Mouse (Mus musculus) spleen, adult 2 months (tissue): ENCODE data around the gene Frs2.

ENCODE experiments used
- CTCF ChIP-seq: fragments of 200-500 bp; IDR thresholded peaks from 2 replicates; pipeline ENCODE4 v1.5.1; 2011; ENCODE audit warnings: mild to moderate bottlenecking, inconsistent platforms; ENCODE audit not compliant: insufficient read depth, insufficient read length, insufficient replicate concordance; ENCODE audit errors: extremely low read depth
- POLR2A ChIP-seq: fragments of 200-500 bp; IDR thresholded peaks from 2 replicates; pipeline ENCODE4 v1.6.1; 2011; ENCODE audit warnings: low read depth, low read length, inconsistent platforms

- TF ChIP-seq CTCF, result no peak
- no peak for TF ChIP-seq POLR2A
Measured at GRCm38 (mm10) chr10:117130037-117130436, 18.3 kb downstream of the Frs2 start.
